Mouse (Mus musculus): ENCODE results near the gene Ube2l6.

- TF ChIP-seq CTCF (IDR thresholded peaks at IDR 0.05; ENCODE audit: low read depth, low read length), result no peak
- 0 out of 2 replicates have a peak, but pooled peaks have one; percentile 9 for TF ChIP-seq POLR2A (IDR thresholded peaks at IDR 0.05; ENCODE audit: extremely low read depth, insufficient read depth, low read length)
Observed at GRCm38 (mm10) chr2:84775241-84775640, 23.4 kb upstream of the Ube2l6 start, which contains the start of gene Serping1.
